Mouse (Mus musculus): ENCODE measurements around the gene Chaf1a.

DNA sequence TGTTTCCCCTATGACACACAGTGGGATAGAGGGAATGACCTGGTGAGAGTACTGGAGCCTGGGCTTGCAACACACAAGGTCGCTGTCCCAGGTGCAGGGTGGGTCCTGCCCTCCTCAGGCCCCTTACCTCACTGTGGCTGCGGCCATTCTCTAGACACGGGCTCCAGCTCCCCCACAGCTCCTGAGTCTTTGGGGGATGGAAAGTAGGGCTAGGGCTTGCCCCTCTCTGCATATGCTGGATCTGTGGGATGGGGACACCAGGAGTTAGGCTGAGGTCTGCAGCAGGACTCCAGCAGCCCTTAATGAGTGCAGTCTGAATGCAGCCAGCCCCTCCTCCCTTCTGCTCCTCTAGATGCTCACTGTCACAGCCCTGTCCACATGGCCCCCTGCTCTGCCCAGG is 72.5 kb downstream of the Chaf1a start:
- no peak for TF ChIP-seq USF1 (IDR thresholded peaks at IDR 0.05; ENCODE audit: low read depth)
- TF ChIP-seq CTCF (IDR thresholded peaks at IDR 0.05; ENCODE audit: control insufficient read depth, insufficient read depth, insufficient read length) = no peak
- no peak for TF ChIP-seq MAX (IDR thresholded peaks at IDR 0.05)
- no peak for TF ChIP-seq MYOG (IDR thresholded peaks at IDR 0.05; ENCODE audit: control insufficient read depth, extremely low read depth, insufficient read length)
- TF ChIP-seq CEBPB (IDR thresholded peaks at IDR 0.05; ENCODE audit: low read depth) = no peak
- no peak for TF ChIP-seq MYOD1 (IDR thresholded peaks at IDR 0.05; ENCODE audit: control insufficient read depth, insufficient read length, low read depth)
- no peak for TF ChIP-seq FOSL1 (IDR thresholded peaks at IDR 0.05; ENCODE audit: insufficient read depth, low read length, poor library complexity, severe bottlenecking)

Measured in C2C12 (cell line).